Mouse (Mus musculus): Measurements from ENCODE around the gene Rasgef1b. TPM values are rescaled to one million over a fixed set of nuclear protein-coding genes. Genes with fewer than 3 reads are reported as not detected.
A peak's percentile ranks its signal among the peaks of the same experiment; 100 is the strongest.

Gene Rasgef1b
- total RNA-seq, 2 experiments from 2014 or later = 26.7 to 32.2 TPM

GRCm38 (mm10) chr5:99470613-99471012 lies 258.3 kb downstream of the Rasgef1b start:
- no peak for DNase-seq (ENCODE audit: low spot score in 2 of 2)

GRCm38 (mm10) chr5:99459007-99459406 lies 269.9 kb downstream of the Rasgef1b start:
- no peak for DNase-seq (ENCODE audit: low spot score in 2 of 2)

GRCm38 (mm10) chr5:99457291-99457690 lies 271.6 kb downstream of the Rasgef1b start:
- no peak for DNase-seq (ENCODE audit: low spot score in 2 of 2)

GRCm38 (mm10) chr5:99451939-99452338 lies 276.9 kb downstream of the Rasgef1b start:
- no peak for DNase-seq (ENCODE audit: low spot score in 2 of 2)

- no peak for DNase-seq (ENCODE audit: low spot score in 2 of 2)
Measured at GRCm38 (mm10) chr5:99451416-99451815, 277.4 kb downstream of the Rasgef1b start.

GRCm38 (mm10) chr5:99450994-99451393 lies 277.9 kb downstream of the Rasgef1b start:
- no peak for DNase-seq (ENCODE audit: low spot score in 2 of 2)

GRCm38 (mm10) chr5:99450463-99450862 lies 278.4 kb downstream of the Rasgef1b start:
- DNase-seq (ENCODE audit: low spot score in 2 of 2) = no peak

GRCm38 (mm10) chr5:99447481-99447880 lies 281.4 kb downstream of the Rasgef1b start:
- DNase-seq (ENCODE audit: low spot score in 2 of 2) = no peak

- no peak for DNase-seq (ENCODE audit: low spot score in 2 of 2)
Measured at GRCm38 (mm10) chr5:99445242-99445641, 283.6 kb downstream of the Rasgef1b start.

- DNase-seq (ENCODE audit: low spot score in 2 of 2) = no peak
Measured at GRCm38 (mm10) chr5:99444777-99445176, 284.1 kb downstream of the Rasgef1b start.

GRCm38 (mm10) chr5:99440109-99440508 lies 288.8 kb downstream of the Rasgef1b start:
- DNase-seq (ENCODE audit: low spot score in 2 of 2) = peak; percentile 14 to 74

- peak in 1 of 2 experiments; percentile 51 for DNase-seq (ENCODE audit: low spot score in 2 of 2)
Measured at GRCm38 (mm10) chr5:99438526-99438925, 290.3 kb downstream of the Rasgef1b start.

GRCm38 (mm10) chr5:99434226-99434625 lies 294.6 kb downstream of the Rasgef1b start:
- DNase-seq (ENCODE audit: low spot score in 2 of 2) = no peak

- no peak for DNase-seq (ENCODE audit: low spot score in 2 of 2)
Measured at GRCm38 (mm10) chr5:99432471-99432870, 296.4 kb downstream of the Rasgef1b start.

GRCm38 (mm10) chr5:99429273-99429672 lies 299.6 kb downstream of the Rasgef1b start:
- DNase-seq (ENCODE audit: low spot score in 2 of 2) = no peak

GRCm38 (mm10) chr5:99428648-99429047 lies 300.2 kb downstream of the Rasgef1b start:
- no peak for DNase-seq (ENCODE audit: low spot score in 2 of 2)

- DNase-seq (ENCODE audit: low spot score in 2 of 2) = no peak
Measured at GRCm38 (mm10) chr5:99423271-99423670, 305.6 kb downstream of the Rasgef1b start.

GRCm38 (mm10) chr5:99422856-99423255 lies 306.0 kb downstream of the Rasgef1b start:
- DNase-seq (ENCODE audit: low spot score in 2 of 2) = no peak

- DNase-seq (ENCODE audit: low spot score in 2 of 2) = no peak
Measured at GRCm38 (mm10) chr5:99422092-99422491, 306.8 kb downstream of the Rasgef1b start.

GRCm38 (mm10) chr5:99419872-99420271 lies 309.0 kb downstream of the Rasgef1b start:
- DNase-seq (ENCODE audit: low spot score in 2 of 2) = no peak

- DNase-seq (ENCODE audit: low spot score in 2 of 2) = no peak
Measured at GRCm38 (mm10) chr5:99416902-99417301, 312.0 kb downstream of the Rasgef1b start.

GRCm38 (mm10) chr5:99415676-99416075 lies 313.2 kb downstream of the Rasgef1b start:
- no peak for DNase-seq (ENCODE audit: low spot score in 2 of 2)

GRCm38 (mm10) chr5:99415049-99415448 lies 313.8 kb downstream of the Rasgef1b start:
- no peak for DNase-seq (ENCODE audit: low spot score in 2 of 2)

GRCm38 (mm10) chr5:99414293-99414692 lies 314.6 kb downstream of the Rasgef1b start:
- no peak for DNase-seq (ENCODE audit: low spot score in 2 of 2)
